Mouse (Mus musculus) cerebellum, adult 9-10 months (tissue): ENCODE data around the gene Mcat.

Experiments
- DNase-seq: peaks from one replicate; pipeline ENCODE4 v3.0.0; 2022

Mcat gene

GRCm38 (mm10) chr15:83500352-83500751 is 63.2 kb downstream of the Mcat start:
- no peak for DNase-seq

GRCm38 (mm10) chr15:83499211-83499755 is 64.3 kb downstream of the Mcat start:
- DNase-seq, result no peak

GRCm38 (mm10) chr15:83497299-83497698 is 66.3 kb downstream of the Mcat start:
- no peak for DNase-seq
